Mouse (Mus musculus): ENCODE results near the gene AB124611.

GRCm38 (mm10) chr9:21507753-21508430 lies 18.1 kb upstream of the AB124611 start:
- TF ChIP-seq EP300 (IDR thresholded peaks at IDR 0.05; ENCODE audit: low read depth): no peak
- TF ChIP-seq CTCF (IDR thresholded peaks at IDR 0.05; ENCODE audit: low read depth): no peak
